Mouse (Mus musculus) v-Abl transformed pro-B cells (cell line): ENCODE measurements at regions not wholly inside any gene's neighbourhood (a gene's known extent, or its start where the extent isn't known, plus 50 kb on each side); places are given as distances from the start of the nearest gene placed in this dataset.

Experiments
- in situ Hi-C, 2 experiments: fragments of 400-800 bp; cut with MboI; formaldehyde crosslinking; loops; one replicate each; pipeline ENCODE4 v1.15.1; 2025; ENCODE audit not compliant: unreplicated experiment in 2 of 2

DNA sequence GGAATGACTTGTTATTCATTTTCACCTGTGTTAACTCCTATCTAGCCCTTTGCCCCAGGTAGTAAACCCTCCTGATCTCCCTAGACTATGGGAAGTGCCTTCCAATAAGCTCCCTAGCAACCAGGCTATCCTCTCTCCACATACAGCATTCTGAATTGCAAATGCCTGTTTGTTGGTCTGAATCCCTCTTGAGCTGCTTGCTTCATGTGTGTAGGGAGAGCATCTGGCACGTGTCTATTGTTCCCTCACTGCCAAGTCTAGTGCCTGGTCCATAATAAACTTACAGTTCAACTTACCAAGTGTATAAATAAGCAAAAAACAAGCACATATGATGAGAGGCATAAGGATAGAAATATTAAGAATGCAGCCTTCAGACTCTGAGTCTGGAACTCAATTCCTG is 314.5 kb downstream of the Cenpc1 start:
- in situ Hi-C loops, result loop anchor here in 1 of 2 experiments (25.0 kb wide), 1 partner anchor 436 kb away; the partner anchor contains the start of gene Gnrhr

- in situ Hi-C loops, result no loop called here
Observed at GRCm38 (mm10) chr5:85729613-85730012, 335.8 kb downstream of the Cenpc1 start.

DNA sequence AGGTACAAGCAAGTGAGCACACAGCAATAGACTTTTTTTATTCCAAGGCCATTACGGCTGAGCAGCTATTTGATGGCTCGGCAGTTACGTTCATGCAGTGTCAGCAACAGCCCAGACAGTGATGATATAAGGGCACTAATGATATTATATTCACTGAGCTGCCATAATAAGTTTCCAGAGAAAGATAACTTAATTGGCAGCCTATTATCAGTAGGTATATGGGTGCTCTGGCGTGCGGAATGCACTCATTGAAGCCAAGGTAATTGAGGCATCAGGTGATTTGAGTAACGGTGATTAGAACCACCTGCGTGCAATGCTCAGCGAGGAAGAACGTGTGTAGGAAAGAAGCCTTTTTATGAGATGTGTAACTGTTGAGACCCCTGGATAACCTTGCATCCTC is 358.0 kb downstream of the Cenpc1 start:
- in situ Hi-C loops, result no loop called here

DNA sequence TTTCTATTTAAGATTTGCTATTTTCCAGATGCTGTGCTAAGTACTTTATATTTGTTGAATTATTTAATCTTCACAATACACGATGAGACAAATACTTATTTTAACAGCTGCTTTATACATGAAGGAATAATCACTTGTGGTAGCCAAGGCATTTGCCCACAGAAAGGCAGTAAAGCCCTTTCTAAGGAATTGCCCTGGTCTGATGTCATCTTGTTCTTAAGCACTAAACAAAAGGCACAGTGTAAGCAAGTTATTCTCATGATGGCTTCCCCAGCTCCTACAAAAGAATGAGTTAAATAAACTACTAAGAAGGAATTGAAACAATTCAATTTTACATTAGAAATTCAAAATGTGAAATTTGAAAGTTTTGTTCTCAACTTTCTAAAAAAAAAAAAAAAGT is 358.8 kb downstream of the Cenpc1 start:
- in situ Hi-C loops, result no loop called here

- in situ Hi-C loops, result no loop called here
Observed at GRCm38 (mm10) chr5:85706084-85706483, 359.3 kb downstream of the Cenpc1 start.

- in situ Hi-C loops, result no loop called here
Observed at GRCm38 (mm10) chr5:85677872-85678271, 387.5 kb downstream of the Cenpc1 start.

DNA sequence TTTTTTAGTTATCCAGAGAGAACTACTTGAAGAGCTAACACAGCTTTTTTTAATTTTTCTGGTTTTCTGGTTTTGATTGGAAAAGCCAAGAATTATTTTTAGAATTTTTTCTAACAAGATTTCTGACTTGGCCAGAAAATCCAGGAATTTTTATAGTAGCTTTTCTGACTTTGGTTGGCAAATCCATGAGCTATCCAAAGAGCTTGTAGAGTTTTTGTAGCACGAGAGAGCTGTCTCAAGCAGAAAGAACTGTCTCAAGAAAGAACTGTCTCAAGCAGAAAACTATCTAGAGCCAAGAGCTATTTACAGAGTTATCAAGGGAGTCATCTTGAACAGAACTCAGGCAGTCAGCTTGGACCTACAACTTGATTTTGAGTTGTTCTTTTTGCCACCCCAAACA is 394.3 kb downstream of the Cenpc1 start:
- in situ Hi-C loops, result no loop called here

- in situ Hi-C loops, result no loop called here
Observed at GRCm38 (mm10) chr5:85661487-85661886, 403.9 kb downstream of the Cenpc1 start.

- in situ Hi-C loops, result no loop called here
Observed at GRCm38 (mm10) chr5:85621078-85621477, 444.3 kb downstream of the Cenpc1 start.

- in situ Hi-C loops, result no loop called here
Observed at GRCm38 (mm10) chr5:85614783-85615182, 450.6 kb downstream of the Cenpc1 start.

DNA sequence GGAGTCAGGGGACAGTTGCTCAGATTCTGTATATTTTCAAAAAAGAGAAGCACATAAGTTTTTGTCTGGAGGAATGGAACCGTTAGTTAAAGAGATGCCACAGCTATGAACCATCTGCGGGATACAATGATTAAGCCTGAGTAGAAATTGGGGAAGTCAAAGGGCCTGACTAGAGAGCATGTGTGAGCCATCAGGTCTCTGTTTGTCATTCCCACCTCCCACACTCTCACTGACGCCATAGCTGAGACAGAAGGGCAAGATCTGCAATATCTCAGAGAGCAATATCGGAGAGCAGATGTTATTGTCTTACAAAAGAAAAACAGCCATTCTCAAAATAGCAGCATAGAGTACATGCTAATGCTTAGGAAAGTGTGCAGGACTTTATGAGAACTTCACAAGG is 452.8 kb downstream of the Cenpc1 start:
- in situ Hi-C loops, result no loop called here

DNA sequence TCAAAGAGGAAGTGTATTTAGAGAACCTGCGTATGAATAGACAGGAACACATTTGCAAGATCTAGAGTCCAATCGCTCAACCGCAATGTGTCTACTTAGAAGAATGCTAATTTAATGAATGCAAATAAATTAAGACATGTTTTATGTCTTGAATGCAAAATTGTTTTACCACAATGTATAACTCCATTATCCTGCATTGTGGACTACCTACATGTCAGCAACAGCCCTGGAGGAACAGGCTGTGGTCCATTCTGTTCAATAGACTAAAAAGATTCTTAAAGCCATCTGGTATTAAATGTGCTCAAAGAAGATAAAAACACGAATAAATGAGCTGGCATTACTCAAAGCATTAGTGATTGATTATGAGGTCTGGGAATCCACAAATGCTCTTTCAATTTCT is 456.3 kb downstream of the Cenpc1 start:
- in situ Hi-C loops, result no loop called here

DNA sequence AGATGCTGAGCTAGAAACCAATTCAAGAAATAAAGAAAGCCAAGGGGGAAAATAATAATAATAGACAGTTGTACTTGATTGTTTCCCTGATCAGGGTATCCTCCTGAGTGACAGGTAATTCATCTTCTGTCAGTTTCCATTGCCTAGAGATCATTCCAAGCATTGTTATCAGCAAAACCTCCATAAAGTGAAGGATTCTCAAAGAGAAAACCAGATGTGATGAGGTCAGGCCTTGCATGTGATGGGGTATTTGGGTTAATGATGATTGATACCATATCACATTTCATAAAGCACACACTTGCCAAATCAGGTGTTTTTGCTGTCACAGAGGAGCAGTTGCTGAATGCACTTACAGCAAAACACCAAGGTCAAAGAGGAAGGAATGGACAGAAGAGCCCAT is 467.2 kb downstream of the Cenpc1 start:
- in situ Hi-C loops, result loop anchor here in 1 of 2 experiments (25.0 kb wide), 1 partner anchor 1811 kb away; no protein-coding TSS in a partner anchor

DNA sequence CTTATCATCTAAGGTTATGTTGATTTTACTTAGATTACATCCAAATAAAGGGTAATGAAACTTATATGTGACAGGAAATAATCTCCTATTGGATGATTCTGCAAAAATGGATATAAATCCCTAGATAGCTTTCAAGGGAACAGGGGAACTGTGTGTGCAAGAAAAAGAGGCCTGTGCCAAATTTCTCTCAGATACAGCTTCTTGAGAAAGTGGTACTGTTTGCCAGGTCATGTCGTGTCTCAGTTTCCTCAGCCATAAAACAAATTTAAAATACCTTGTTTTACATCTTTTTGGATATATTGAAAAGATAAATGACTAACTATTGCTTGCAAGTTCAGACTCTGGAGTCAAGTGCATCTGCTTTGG is 470.3 kb downstream of the Cenpc1 start:
- in situ Hi-C loops, result loop anchor here in 1 of 2 experiments (25.0 kb wide), 1 partner anchor 1808 kb away; no protein-coding TSS in a partner anchor

GRCm38 (mm10) chr5:85594413-85595081 is 470.8 kb downstream of the Cenpc1 start:
- in situ Hi-C loops, result loop anchor here in 1 of 2 experiments (25.0 kb wide), 1 partner anchor 1807 kb away; no protein-coding TSS in a partner anchor

DNA sequence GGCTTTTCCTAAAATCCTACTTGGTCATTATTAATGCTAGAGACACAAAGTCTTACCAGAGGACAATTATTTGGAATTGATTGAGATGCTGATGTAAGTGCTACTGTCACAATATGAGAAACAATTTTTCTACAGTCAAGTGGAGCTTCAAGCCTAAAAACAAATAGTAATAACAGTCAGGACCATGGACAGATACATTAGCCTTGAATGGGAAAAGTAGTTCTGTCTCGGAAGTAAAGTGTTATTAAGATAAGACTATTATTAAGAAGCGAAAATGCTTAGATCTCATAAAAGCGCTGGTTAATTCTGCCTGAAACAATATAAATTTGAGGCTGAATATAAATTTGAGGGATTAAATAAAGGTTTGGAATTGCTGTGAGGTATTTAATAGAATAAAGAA is 473.1 kb downstream of the Cenpc1 start:
- in situ Hi-C loops, result loop anchor here in 1 of 2 experiments (25.0 kb wide), 1 partner anchor 1805 kb away; no protein-coding TSS in a partner anchor

DNA sequence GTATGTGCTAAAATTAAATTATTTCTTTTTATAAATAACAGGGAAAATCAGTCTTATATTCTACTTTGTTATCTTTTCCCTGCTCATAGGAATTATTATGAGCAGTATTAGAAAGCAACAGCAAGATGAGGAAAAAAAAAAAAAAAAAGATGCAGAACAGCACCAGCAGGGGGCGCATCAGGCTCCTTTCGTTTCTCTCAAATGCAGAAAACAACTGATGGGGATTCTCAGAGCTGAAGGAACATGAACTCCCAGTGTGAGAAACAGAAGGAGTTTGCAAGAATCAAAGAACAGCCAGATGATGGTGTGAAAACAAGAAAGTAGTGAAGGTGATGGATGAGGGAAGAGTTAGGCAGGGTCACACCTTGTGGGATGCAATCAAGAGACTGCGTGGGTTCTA is 478.7 kb downstream of the Cenpc1 start:
- in situ Hi-C loops, result loop anchor here in 1 of 2 experiments (25.0 kb wide), 1 partner anchor 1799 kb away; no protein-coding TSS in a partner anchor

- in situ Hi-C loops, result no loop called here
Observed at GRCm38 (mm10) chr5:85572531-85572930, 492.9 kb downstream of the Cenpc1 start.

DNA sequence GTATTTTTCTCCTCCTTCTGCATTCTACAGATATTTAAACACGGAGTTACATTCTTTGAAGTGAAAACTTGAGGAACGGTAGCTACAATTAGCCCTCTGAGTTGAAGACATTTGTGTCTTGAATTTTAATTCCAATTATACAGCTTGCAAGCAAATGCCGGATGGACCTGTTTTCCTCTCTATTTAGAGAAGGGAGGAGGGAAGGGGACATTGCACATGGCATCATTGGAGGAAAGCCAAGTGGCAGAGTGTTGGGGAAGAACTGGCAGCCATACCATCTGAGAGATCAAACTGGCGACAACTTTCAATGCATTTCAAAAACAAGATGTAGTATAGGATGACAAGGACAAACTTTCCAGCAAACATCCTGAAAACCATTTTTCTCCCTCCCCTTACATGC is 493.4 kb downstream of the Cenpc1 start:
- in situ Hi-C loops, result no loop called here

- in situ Hi-C loops, result no loop called here
Observed at GRCm38 (mm10) chr5:85571381-85571780, 494.0 kb downstream of the Cenpc1 start.

DNA sequence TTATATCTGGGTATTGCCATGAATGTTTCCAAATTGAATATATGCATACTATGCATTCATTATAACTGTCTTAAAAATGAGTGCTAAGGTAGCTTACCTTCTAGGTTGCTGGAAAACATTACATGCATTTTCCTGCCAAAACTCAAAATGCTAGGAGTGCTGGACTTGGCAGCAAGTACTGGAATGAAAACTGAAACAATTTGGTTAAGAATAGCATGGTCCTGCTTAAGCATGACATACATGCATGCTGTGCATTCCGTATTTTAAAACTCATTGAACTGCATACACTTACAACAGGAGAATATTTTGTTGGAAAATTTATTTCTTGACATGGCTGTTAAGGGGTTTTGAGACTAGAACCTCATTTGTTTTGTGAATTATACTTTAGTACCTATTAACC is 529.1 kb downstream of the Cenpc1 start:
- in situ Hi-C loops, result no loop called here

GRCm38 (mm10) chr5:85525385-85526194 is 539.8 kb downstream of the Cenpc1 start:
- in situ Hi-C loops, result no loop called here
